Mouse (Mus musculus) liver, adult 2 months (tissue): ENCODE results near the gene Pnn.

ENCODE experiments used
- CTCF ChIP-seq: fragments of 200-500 bp; IDR thresholded peaks from 2 replicates; pipeline ENCODE4 v1.5.1; 2011; ENCODE audit warnings: low read depth, low read length, control low read depth
- POLR2A ChIP-seq: fragments of 200-500 bp; IDR thresholded peaks from 2 replicates; pipeline ENCODE4 v1.6.1; 2011; ENCODE audit warnings: low read length, control low read depth; ENCODE audit not compliant: insufficient read depth; ENCODE audit errors: extremely low read depth

- TF ChIP-seq CTCF (no peak), POLR2A (no peak)
Observed at GRCm38 (mm10) chr12:59064837-59065236, 1.8 kb upstream of the Pnn start.
